Mouse (Mus musculus): ENCODE measurements around the gene Pank2.

- TF ChIP-seq CTCF (IDR thresholded peaks at IDR 0.05; ENCODE audit: control insufficient read depth, insufficient read depth, insufficient replicate concordance, low read depth, low read length) = no peak
- no peak for TF ChIP-seq POLR2A (IDR thresholded peaks at IDR 0.05; ENCODE audit: control insufficient read depth, low read depth, low read length)
These were observed 39.7 kb upstream of the Pank2 start for GRCm38 (mm10) chr2:131222562-131222961.

Data from testis, adult 2 months (tissue).